Mouse (Mus musculus) cerebellum, adult 18-20 months (tissue): Measurements from ENCODE around the gene Clk3.

ENCODE experiments used
- DNase-seq, 2 experiments: peaks; one replicate each; pipeline ENCODE4 v3.0.0; 2021

The Clk3 gene

GRCm38 (mm10) chr9:57769539-57770069, 3.9 kb upstream of the Clk3 start:
- no peak for DNase-seq

DNA sequence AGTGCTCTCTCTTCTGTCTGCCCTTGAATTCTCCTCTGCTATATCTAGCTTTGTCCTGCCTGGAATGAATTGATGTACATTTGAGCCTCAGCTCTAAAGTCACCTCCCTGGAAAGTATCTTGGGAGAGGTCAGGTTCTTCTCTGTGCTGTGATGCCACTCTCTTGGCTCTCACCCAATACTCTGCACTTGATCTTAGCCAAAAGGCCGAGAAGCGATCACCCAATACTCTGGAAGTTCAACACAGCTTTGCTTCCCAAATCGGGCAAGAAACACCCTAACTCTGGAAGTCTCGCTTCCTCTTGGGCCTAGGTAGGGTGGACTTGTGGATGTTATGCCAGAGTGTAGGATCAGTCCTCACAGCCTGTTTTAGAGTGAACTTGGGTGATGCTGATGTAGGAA, 1.6 kb upstream of the Clk3 start:
- no peak for DNase-seq

GRCm38 (mm10) chr9:57766431-57766830, 771 bp upstream of the Clk3 start:
- no peak for DNase-seq

DNA sequence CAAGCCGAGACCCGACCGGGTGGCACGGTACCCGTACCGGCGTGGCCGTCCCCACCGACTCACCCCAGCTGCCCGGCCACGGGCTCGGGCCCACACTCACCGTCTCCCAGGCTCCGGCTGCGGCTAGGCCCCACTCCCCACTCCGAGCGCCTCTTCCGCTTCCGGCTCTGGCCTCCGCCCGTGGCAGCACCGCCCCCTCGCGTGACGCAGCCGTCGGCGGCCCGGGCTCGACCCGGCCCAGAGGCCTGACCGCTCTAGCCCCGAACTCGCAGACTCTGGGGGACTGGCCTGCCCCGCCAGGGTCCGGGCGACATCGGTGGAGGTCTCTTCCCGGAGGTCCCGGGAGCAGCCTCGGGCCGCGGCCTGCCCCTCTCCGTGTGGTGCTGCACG, 691 bp downstream of the Clk3 start:
- DNase-seq = peak; percentile 95 to 96

GRCm38 (mm10) chr9:57764147-57764973, 1.3 kb downstream of the Clk3 start:
- DNase-seq = peak; percentile 66 to 72

GRCm38 (mm10) chr9:57762563-57762991, 3.1 kb downstream of the Clk3 start:
- DNase-seq = peak; percentile 78 to 87

DNA sequence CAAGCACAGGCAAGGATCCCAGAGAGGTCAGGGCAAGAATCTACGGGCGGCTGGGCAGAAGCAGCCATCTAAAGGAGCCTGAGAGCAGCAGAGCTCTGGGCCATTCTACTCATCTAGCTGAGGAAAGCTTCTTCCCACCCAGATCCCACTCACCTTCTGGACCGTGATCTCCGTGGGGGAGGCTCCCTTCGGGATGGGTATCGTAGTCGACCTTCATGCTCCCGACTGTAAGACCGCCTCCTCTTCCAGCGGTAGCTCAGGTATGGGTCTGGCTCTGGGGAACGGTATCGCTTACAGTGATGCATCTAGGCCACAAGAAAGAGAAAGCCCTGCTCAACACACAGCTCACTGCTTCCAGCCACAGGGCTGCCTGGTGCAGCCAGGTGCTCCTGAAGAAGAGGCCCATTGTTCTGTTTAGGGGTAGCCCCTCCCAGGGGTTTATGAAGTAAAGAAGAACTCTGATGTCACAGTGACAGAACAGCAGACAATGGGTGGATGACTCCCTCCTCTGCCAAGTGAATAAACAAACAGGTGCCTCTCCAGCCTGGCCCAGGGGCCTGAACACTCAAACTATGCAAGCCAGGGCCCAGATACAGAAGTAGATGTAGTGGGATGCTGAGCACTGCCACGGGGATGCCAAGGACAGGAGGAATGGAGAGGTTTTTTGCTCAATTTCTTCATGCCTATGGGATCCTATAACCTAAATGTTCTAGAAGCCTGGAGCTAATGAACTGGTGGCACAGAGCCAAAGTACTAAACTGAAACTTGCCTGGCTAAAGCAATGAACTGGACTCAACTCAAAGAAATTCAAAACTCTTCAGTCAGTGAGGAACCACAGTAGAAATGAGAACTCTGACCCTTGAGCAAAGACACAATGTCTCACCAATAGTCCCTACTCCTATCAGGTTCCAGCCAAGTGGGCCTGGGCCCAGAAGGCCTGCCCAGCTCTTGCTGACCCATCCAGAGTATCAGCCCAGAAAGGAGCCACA, 3.8 kb downstream of the Clk3 start:
- DNase-seq = peak in 1 of 2 experiments; percentile 28

DNA sequence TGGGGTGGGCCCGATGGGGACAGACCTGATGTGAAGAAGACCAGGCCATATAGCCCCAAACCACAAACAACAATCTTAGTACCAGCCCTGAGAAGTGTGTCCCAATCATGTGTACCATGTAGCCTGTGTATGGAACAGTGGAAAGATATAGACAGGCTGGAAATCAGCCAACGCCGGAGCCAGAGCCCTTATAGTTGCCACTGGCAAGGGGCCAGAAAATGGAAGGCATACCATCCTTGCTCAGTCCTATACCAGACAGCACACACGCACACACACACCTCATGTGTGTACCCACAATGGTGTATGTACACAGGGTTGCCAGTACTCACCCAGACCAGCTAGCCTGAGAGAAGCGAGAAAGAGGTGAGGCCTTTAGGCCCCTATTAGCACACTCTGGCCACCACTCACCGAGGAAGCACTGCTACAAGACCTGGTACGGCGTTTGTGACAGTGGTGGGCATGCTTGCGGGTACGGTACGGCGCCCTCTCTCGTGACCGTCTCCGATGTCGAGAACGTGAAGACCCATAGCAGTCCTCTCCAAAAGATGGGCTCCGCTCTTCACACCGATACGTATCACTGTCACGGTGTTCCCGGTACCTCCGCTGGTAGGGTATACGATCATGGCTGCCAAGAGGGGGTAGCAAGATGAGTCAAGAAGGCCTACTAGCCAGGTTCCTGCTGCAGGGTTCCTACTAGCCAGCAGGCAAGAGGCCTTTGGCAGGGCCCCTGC, 5.1 kb downstream of the Clk3 start:
- peak in 1 of 2 experiments; percentile 39 for DNase-seq

GRCm38 (mm10) chr9:57759289-57759688, 6.4 kb downstream of the Clk3 start:
- peak; percentile 91 for DNase-seq

GRCm38 (mm10) chr9:57758528-57758927, 7.1 kb downstream of the Clk3 start:
- peak; percentile 39 to 41 for DNase-seq

DNA sequence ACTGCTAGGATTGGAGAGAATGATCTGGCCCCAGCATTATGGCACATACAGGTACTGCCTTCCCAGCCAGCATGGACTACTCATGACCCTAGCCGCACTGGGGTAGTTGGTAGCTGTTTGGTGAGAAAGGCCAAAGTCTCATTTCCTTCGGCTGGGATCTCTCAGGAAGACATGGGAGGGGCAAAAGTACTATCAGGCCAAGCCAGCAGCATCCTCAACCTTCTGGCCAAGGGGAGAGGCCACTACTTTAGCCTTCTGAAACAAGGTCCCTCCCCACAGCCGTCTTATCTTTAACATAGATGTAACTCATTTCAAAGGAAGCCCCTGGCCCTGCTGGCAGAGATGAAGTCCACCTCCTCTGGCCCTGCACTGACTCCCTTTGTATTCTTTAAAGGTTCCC, 8.1 kb downstream of the Clk3 start:
- DNase-seq = no peak

DNA sequence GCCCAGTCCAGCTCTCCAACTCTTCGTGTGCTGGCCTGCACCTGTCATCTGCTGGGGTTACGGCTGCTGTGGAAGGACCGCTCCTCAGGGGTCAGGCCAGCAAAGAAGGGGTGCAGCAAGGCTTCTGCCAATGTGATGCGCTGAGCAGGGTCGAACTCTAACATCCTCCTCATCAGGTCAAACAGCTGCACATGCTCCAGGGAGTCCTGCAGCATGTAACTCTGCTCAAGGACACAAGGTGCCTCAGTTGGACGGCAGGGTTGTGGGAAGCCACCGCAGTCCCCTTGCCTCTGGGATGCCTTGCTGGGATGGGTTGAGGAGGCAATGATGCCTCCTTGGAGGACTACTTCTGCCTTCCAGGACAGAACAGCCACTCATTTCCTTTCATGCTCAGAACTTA, 14.8 kb downstream of the Clk3 start:
- no peak for DNase-seq

DNA sequence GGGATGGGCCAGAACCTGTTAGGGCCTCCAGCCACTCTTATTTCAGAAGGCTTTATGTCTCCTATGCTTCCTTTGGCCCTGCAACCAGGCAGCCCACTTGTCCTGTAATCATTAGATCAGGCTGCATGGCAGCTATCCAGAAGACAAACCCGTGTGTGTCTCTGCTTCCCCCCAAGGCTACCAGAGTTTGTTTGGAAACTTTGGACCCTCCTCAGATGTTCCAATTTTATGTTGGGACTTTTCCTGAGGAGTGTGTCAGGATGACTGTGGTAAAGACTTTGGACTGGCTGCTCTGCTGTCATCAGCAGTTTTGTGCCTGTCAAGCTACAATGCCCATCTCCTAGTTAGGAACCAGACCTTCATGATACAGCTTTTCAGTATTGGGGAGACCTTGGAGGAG, 16.8 kb downstream of the Clk3 start:
- no peak for DNase-seq

GRCm38 (mm10) chr9:57748137-57748536, 17.5 kb downstream of the Clk3 start:
- DNase-seq = peak; percentile 73 to 76

DNA sequence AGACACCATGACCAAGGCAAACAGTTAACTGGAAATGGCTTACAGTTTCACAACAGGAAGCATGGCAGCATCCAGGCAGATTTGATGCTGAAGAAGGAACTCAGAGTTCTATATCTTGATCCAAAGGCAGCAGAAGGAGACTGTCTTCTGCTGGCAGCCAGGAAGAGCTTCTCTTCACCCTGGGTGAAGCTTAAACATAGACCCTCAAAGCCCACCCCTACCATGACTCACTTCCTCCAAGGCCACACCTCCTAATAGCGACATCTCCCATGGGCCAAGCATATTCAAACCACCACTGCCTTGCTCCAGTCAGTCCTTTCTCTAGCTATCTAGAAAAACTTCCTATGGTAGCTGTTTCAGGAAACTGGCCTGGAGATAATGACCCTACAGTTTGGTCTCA, 18.6 kb downstream of the Clk3 start:
- DNase-seq = no peak

DNA sequence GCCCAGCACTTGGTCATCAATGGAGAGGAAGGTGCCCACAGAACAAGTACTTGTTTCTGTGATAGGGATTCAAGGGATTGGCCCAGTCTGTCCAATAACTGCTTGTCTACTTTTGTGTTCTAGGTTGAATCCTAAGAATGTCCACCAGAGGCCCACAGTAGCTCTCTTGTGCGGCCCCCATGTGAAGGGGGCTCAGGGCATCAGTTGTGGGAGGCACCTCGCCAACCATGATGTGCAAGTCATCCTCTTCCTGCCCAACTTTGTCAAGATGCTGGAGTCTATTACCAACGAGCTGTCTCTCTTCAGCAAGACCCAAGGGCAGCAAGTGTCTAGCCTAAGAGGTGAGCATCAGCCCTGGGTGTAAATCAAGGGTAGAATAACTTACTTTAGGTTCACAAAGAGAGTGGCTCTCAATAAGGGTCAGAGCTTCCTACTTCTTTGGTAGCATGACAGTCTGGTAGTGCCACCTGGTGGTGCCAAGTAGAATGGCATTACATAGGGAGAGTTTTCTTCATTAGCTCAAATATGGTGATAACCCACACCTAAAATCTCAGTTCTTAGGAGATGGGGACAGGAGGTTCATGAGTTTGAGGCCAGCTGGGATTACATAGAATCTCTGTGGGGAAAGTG, 21.1 kb downstream of the Clk3 start:
- peak; percentile 64 to 76 for DNase-seq

DNA sequence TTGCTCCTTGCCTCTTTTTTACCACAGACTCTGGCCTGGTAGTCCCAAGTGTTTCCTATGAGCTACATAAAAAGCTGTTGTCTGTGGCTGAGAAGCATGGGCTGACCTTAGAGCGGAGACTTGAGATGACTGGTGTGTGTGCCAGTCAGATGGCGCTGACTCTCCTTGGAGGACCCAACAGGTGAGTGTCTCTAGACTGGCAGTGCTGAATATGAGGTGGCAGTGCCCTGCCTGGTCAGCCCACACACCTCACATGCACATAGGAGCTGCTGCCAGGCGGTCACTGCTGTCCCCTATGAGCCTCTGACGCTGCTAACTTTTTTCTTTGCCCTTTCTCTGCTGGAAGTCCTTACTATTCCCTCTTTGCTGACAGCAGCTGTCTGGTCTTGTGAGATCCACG, 25.8 kb downstream of the Clk3 start:
- DNase-seq = no peak

- DNase-seq = no peak
Observed at GRCm38 (mm10) chr9:57733606-57734005, 32.1 kb downstream of the Clk3 start.

DNA sequence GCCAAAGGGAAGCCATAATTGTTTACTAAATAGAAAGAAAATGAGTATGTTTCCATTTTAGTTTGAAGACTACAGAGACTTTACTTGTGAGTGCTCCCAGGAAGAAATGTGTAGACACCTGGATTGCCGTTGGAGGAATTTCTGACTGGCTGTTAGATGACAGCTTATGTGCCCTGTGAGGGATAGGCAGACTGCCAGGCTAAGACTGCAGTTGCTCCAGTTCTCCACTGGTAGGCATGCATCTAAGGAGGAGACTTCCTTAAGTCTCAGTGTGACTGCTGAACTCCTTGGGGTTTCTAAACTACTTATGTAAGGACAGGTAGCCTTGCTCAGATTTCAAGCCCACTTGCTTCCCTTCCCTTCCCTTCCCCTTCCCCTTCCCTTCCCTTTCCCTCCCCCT, 37.3 kb downstream of the Clk3 start:
- DNase-seq = peak; percentile 58 to 72

DNA sequence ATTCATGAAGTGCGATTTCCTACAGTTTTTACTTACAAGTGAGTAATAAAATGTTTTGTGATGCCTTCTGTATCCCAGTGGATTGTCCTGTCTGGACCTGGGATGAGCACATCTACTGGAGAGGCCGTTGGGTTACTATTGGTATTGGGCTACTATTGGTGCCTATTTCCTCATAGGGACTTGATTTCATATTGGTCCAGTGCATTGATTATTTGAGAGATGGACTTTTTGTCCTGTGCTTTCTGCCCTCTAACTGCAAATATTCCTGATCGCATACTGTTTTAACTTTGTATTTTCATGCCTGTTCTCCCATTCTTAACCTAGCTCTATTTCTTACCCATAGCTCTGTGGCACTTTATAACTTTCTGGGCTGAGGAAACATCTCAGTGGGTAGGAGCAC, 41.0 kb downstream of the Clk3 start:
- DNase-seq = no peak

DNA sequence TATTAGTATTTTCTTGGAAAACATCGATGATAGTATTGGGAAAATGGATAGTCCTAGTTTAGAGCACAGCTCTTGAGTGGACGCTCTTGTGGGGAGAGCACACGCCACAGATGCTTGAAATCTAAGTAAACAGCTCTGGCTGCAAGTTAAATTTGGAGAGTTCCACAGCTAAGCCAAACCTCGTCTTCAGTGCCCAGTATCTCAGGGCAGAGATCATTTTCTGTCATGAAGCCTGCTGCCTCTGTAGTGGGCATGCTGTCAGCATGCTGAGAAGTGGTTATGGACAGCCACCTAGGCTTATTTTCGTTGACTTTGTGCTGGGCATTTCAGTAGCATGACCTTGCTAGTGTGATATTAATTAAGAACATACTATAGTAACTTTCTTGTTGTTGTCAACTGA, 41.9 kb downstream of the Clk3 start:
- no peak for DNase-seq

DNA sequence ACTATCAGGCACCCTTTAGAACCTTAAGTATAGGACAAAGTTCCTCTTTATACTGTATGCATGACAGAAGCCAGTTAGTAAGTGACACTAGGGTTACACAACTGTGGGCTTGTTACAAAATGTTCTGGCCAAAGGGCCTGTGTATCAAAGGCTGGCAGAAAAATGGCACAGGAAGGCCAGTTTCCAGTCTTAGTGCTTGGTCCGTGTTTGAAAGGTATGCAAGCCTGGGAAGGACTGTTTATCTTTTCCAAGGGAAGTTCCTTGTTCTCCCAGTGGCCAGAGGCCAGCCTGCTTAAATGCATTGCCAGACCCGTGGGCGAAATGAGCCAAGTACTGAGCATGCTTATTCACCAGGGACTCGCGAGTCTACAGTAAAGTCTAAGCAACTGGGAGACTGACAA, 42.3 kb downstream of the Clk3 start:
- peak; percentile 70 to 74 for DNase-seq
